Mouse (Mus musculus): ENCODE data around the gene Plscr2. TPM values are rescaled to one million over a fixed set of nuclear protein-coding genes. Genes with fewer than 3 reads are reported as not detected.

The Plscr2 gene
- polyA plus RNA-seq (2012; rRNA removed) = 13.0 and 22.7 TPM in 2 replicates

DNA sequence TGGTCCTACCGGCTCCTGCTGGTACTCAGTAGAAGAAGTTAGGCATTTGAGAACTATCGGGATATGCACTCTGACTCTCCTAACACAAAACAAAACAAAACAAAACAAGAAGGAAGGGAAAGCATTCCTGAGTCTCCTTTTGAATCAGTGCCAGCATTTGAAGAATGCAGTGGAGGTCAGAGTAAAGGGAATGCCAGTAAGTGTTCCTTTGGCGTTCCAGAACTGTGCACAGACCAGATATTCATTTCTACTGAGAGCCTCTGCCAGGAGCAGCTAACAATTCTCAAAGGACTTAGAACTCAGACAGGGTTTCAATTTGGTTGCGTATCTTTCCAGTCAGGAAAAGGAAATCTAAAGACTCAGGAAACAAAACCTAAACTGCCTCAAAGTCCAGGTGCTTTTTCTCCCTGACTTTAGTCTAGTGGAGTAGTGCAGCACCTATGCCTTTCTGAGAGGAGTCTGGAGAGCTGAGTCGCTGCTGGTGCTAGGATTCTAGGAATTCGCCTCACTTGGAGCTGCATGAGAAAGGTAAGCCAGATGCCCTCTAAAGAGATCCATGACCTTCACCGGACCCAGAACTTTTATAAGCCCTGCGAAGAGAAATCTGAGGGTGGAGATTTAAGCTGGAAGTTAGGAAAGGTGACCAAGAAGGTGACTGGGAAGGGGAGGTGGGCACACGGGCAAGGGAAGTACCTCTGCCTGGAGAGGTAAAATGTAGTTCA, at the start of gene Plscr2:
Plscr2 (plus strand) TSS at position 117 of the 722 bp plus-strand sequence.
- TF ChIP-seq CTCF (IDR thresholded peaks at IDR 0.05; ENCODE audit: insufficient read depth, low read length) = no peak
- no peak for TF ChIP-seq POLR2A (IDR thresholded peaks at IDR 0.05; ENCODE audit: borderline replicate concordance, extremely low read depth, low read depth, low read length)
- Histone ChIP-seq H3K4me3 (replicated peaks; ENCODE audit: extremely low read depth, low read depth, low read length) (peak within 1 kb of the TSS; percentile 68), H3K4me1 (ENCODE audit: control insufficient read depth, insufficient read depth, low read length) (peaks cover 13% of the 10 kb centered on the region)
- DNase-seq = no peak
- WGBS = 35% methylated on average over 9 of the region's 9 CpGs

GRCm38 (mm10) chr9:92226127-92226655, 49.2 kb upstream of the Plscr2 start:
- TF ChIP-seq CTCF (IDR thresholded peaks at IDR 0.05; ENCODE audit: insufficient read depth, low read length) (no peak), POLR2A (IDR thresholded peaks at IDR 0.05; ENCODE audit: borderline replicate concordance, extremely low read depth, low read depth, low read length) (no peak)
- H3K4me3 ChIP-seq (replicated peaks; ENCODE audit: extremely low read depth, low read depth, low read length) = no peak overlapping the region
- no peak for DNase-seq
- no peaks in the 10 kb centered on the region for H3K4me1 ChIP-seq (ENCODE audit: control insufficient read depth, insufficient read depth, low read length)
- 45% methylated on average over 3 of the region's 3 CpGs for WGBS

DNA sequence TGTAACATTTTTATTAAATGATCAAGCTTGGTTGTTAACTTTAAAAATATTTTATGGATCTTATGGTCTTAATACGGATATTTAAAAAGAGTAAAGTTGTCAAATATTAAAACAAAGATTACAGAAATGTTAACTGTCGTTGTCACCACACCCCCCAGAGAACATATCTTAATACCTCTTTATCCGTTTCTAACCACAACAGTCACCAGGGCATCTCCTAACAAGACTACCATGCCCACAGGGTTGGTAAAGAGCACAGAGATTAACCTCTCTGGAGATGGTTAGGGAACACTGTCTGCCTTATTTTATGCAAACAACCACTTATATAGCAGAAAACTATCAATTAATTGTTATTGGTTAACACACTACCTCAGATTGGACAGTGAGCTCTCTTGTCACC, 48.6 kb upstream of the Plscr2 start:
- WGBS = 83% methylated on average over 3 of the region's 3 CpGs
- TF ChIP-seq POLR2A (IDR thresholded peaks at IDR 0.05; ENCODE audit: borderline replicate concordance, extremely low read depth, low read depth, low read length) = no peak
- no peak for TF ChIP-seq CTCF (IDR thresholded peaks at IDR 0.05; ENCODE audit: insufficient read depth, low read length)
- H3K4me1 ChIP-seq (ENCODE audit: control insufficient read depth, insufficient read depth, low read length) = no peaks in the 10 kb centered on the region
- no peak overlapping the region for H3K4me3 ChIP-seq (replicated peaks; ENCODE audit: extremely low read depth, low read depth, low read length)
- DNase-seq = no peak

DNA sequence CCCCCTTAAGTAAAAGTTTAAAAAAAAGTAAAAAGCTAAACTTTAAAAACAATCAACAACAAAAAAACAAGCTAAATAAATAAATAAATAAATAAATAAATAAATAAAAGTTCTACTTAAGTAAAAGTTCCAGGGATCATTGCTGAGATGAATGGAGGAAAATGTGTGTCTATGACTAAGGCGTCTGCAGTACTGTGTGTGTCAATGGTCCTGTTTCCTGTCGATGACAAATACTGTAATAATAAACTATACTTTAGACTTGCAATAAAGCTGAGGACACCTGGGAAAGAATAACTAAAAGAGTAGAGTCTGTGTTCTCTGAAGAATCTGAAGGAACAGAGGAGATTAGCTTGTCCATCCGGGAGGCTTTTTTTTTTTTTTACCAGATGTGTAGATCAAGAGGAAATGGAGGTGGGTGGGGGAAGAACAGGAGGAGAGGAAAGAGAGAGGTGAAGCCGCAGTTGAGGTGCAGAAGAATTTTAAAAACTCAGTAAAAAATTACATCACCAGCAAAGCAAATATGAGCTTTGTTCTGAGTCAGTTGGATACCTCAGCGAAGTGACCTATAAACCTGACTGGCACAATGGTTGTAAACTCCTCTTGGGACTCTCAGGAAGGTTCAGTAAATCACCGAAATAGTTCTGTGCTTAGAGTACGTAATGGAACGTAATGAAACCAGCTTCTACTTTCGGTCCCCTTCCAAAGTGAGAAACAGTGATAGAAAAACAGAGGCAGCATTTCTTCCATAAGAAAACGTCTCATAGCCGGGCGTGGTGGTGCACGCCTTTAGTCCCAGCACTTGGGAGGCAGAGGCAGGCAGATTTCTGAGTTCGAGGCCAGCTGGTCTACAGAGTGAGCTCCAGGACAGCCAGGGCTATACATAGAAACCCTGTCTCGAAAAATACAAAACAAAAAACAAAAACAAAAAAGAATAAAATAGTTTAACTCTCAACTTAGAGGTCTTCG, 46.3 kb upstream of the Plscr2 start:
- DNase-seq = no peak
- no peak for TF ChIP-seq CTCF (IDR thresholded peaks at IDR 0.05; ENCODE audit: insufficient read depth, low read length)
- TF ChIP-seq POLR2A (IDR thresholded peaks at IDR 0.05; ENCODE audit: borderline replicate concordance, extremely low read depth, low read depth, low read length) = no peak
- Histone ChIP-seq H3K4me3 (replicated peaks; ENCODE audit: extremely low read depth, low read depth, low read length) (no peak overlapping the region), H3K4me1 (ENCODE audit: control insufficient read depth, insufficient read depth, low read length) (no peaks in the 10 kb centered on the region)
- 72% methylated on average over 16 of the region's 16 CpGs for WGBS

DNA sequence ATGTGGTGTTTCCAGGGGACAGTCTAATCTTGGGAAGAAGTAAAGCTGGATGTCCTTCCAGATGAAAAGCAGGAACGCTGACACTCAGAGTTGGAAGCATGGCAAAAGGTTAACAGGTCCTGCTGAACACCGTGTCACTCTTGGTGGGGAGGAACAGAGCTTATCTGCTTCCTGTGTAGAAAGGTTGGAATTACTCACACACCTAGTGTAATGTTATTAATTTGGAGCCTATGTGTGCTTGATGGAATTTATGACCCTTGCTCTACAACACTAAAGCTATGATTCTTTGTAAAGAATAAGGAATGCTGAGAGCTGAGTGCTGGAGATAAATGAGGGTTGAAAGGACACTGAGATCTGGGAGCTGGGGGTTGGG, 45.6 kb upstream of the Plscr2 start:
- Histone ChIP-seq H3K4me1 (ENCODE audit: control insufficient read depth, insufficient read depth, low read length) (no peaks in the 10 kb centered on the region), H3K4me3 (replicated peaks; ENCODE audit: extremely low read depth, low read depth, low read length) (no peak overlapping the region)
- DNase-seq = no peak
- 43% methylated on average over 2 of the region's 2 CpGs for WGBS
- TF ChIP-seq POLR2A (IDR thresholded peaks at IDR 0.05; ENCODE audit: borderline replicate concordance, extremely low read depth, low read depth, low read length) = no peak
- TF ChIP-seq CTCF (IDR thresholded peaks at IDR 0.05; ENCODE audit: insufficient read depth, low read length) = no peak

GRCm38 (mm10) chr9:92234901-92235458, 40.4 kb upstream of the Plscr2 start:
- TF ChIP-seq CTCF (IDR thresholded peaks at IDR 0.05; ENCODE audit: insufficient read depth, low read length) (no peak), POLR2A (IDR thresholded peaks at IDR 0.05; ENCODE audit: borderline replicate concordance, extremely low read depth, low read depth, low read length) (no peak)
- Histone ChIP-seq H3K4me3 (replicated peaks; ENCODE audit: extremely low read depth, low read depth, low read length) (no peak overlapping the region), H3K4me1 (ENCODE audit: control insufficient read depth, insufficient read depth, low read length) (no peaks in the 10 kb centered on the region)
- no peak for DNase-seq
- WGBS = 86% methylated on average over 11 of the region's 11 CpGs

GRCm38 (mm10) chr9:92248773-92249446, 26.5 kb upstream of the Plscr2 start:
- Histone ChIP-seq H3K4me1 (ENCODE audit: control insufficient read depth, insufficient read depth, low read length) (peaks cover 14% of the 10 kb centered on the region), H3K4me3 (replicated peaks; ENCODE audit: extremely low read depth, low read depth, low read length) (no peak overlapping the region)
- WGBS = 40% methylated on average over 7 of the region's 7 CpGs
- no peak for DNase-seq
- TF ChIP-seq CTCF (IDR thresholded peaks at IDR 0.05; ENCODE audit: insufficient read depth, low read length) (no peak), POLR2A (IDR thresholded peaks at IDR 0.05; ENCODE audit: borderline replicate concordance, extremely low read depth, low read depth, low read length) (no peak)

DNA sequence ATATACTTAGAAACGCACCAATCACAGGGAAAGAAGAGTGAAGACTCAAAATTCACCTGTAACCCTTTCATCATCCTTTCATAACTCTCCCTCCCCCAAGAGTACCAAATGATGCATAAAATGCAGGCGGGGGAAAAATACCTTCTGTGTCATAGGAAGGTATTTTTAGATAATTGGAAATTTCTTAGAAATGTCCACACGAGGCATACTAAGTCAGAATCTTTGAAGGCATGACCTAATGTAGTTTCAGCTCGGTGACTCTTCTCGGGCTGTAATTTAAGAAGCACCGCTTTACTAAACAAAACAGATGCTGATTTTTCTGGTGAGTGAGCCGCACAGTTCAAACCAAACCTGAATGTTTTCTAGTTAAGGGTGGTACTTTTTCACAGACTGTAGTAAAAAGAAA, 26.0 kb upstream of the Plscr2 start, which contains the start of gene Plscr1:
Plscr1 (plus strand) TSS at position 304 of the 406 bp plus-strand sequence.
- TF ChIP-seq CTCF (IDR thresholded peaks at IDR 0.05; ENCODE audit: insufficient read depth, low read length) = no peak
- no peak for TF ChIP-seq POLR2A (IDR thresholded peaks at IDR 0.05; ENCODE audit: borderline replicate concordance, extremely low read depth, low read depth, low read length)
- 31% methylated on average over 7 of the region's 7 CpGs for WGBS
- no peak for DNase-seq
- H3K4me3 ChIP-seq (replicated peaks; ENCODE audit: extremely low read depth, low read depth, low read length) = peak within 1 kb of the TSS; percentile 88
- peaks cover 14% of the 10 kb centered on the region for H3K4me1 ChIP-seq (ENCODE audit: control insufficient read depth, insufficient read depth, low read length)

All from lung, adult 2 months (tissue).